Mouse (Mus musculus): Measurements from ENCODE around the gene Xrcc6.

Xrcc6 gene

DNA sequence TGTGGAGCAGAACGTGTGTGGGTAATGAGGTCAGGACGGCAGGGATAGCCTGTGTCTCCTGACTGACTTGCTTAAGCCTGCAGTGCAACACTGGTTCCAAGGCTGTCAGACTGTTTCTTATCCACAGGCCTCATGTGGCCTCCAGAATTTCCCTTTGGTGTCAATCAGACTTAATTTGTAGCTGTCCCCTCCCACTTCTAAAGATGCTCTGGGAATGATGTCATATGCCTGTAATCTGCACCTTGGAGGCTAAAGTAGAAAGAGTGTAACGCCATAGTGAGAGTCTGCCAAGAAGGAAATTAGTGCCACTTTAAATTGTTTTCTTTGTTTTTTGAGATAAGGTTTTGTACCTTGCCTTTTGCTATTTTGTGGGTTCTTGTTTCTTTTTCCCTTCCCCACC lies 31.7 kb downstream of the Xrcc6 start:
- peak; percentile 32 for DNase-seq (ENCODE audit: low read depth, low spot score)

DNA sequence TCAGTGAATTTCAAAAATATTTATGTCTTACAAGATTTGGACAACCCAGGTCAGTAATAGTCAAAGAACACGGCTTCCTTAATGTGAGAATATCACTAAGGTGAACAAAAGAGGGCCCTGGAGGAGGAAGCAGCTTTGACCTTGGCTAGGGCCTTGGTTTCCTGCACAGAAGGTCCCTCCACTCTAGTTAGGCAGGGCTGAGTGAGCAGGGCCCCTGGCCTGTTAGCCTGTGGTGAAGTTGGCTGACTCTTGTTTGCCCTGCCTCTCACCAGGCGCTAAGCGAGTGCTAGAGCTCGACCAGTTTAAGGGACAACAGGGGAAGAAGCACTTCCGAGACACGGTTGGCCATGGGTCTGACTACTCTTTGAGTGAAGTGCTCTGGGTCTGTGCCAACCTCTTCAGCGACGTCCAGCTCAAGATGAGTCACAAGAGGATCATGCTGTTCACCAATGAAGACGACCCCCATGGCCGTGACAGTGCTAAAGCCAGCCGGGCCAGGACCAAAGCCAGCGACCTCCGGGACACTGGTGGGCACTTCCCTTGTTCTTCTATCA lies 35.0 kb downstream of the Xrcc6 start:
- peak; percentile 25 for DNase-seq (ENCODE audit: low read depth, low spot score)

- DNase-seq (ENCODE audit: low read depth, low spot score), result no peak
Measured at GRCm38 (mm10) chr15:82023965-82024635, 36.5 kb downstream of the Xrcc6 start.

- no peak for DNase-seq (ENCODE audit: low read depth, low spot score)
Measured at GRCm38 (mm10) chr15:82027276-82027675, 39.6 kb downstream of the Xrcc6 start.

DNA sequence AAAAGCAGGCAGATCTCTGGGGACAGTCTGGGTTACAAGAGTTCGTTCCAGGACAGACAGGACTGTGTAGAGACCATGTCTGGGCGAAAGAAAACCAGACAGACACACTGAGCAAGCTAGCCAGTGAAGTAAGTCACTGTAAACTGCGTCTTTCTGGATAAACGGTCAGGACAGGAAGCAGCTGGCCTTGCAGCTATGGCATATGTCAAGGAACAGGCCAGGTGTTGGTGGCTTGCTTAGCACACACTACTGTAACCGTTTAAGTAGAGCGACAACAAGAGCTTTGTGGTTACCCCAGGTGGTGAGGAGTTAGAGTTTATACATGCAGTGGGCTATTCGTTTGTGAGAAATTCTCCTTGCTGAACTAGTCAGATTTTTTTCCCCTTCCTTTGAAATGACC lies 40.1 kb downstream of the Xrcc6 start:
- DNase-seq (ENCODE audit: low read depth, low spot score), result no peak

DNA sequence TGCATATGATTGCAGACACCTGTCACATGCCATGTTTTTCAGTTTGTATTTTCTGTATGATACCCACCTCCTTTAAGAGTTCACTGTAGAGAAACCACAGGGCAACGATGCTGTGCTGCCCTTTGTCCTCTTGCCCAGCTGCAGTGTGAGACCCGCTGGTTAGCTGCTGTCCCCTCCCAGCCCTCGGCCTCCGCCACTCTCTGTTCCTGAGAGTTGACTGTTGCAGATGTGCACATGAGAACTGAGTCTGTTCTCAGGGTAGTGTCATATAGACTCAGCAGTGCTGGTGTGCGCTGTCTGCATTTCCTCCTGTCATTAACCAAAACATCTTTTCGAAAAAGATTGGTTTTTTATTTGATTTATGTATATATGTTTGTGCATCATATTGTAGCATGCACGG lies 44.8 kb downstream of the Xrcc6 start:
- DNase-seq (ENCODE audit: low read depth, low spot score), result no peak

GRCm38 (mm10) chr15:82033762-82034161 lies 46.1 kb downstream of the Xrcc6 start, which contains the start of gene Desi1:
TSS of gene Desi1 (minus strand) at chr15:82033862.
- DNase-seq (ENCODE audit: low read depth, low spot score), result no peak

GRCm38 (mm10) chr15:82035904-82036689 lies 48.5 kb downstream of the Xrcc6 start:
- no peak for DNase-seq (ENCODE audit: low read depth, low spot score)

DNA sequence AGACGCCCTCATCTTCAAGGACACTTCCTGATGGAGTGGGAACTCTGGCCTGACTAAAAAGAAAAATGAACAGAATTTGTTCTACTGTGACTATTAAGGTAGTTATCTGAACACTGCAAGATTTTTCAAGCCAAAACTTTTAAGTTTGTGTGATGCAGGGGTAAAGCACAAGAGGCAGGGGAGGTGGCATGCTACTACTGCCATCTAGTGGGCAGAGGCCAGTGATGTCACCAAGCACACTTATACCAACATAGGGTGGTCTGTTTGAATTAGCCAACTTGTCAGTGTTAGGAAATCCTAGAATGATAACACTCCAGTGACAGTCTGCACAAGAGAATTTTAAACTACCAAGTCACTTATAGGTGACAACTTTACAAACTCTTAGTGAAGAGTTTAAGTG lies 53.0 kb downstream of the Xrcc6 start:
- peak; percentile 77 for DNase-seq (ENCODE audit: low read depth, low spot score)

GRCm38 (mm10) chr15:82044166-82044784 lies 56.6 kb downstream of the Xrcc6 start:
- DNase-seq (ENCODE audit: low read depth, low spot score), result peak; percentile 80

DNA sequence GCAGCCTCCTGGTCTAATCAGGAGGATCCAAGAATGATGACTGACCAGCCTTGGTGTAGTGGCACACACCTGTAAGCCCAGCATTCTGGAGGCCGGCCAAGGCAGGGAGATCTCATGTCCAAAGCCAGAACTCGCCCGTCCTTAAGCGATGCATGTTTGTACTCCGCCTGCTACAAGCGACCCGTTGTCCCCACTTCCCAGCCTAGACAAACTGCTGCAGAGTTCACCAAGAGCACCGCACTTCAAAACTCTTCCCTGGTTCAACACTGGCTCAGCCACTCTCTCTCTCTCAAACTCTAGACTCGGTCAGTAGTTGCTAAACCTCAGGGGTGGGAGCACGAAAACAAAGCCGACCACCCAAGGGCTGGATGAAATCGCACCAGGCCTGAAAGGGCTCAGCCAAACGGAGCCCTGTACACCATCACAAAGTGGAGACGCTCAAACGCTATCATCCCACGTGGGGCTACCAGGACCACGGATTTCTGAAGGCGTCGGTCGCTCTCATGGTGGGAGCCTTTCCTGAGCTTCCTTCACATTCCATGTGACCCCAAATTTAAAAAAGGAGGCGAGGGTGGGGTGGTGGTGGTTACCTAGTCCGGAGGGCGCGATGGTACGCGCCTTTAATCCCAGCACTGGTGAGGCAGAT lies 58.7 kb downstream of the Xrcc6 start:
- DNase-seq (ENCODE audit: low read depth, low spot score), result peak; percentile 28

GRCm38 (mm10) chr15:82047080-82047883 lies 59.6 kb downstream of the Xrcc6 start, which contains the start of gene Snu13:
TSS of gene Snu13 (minus strand) at chr15:82047598.
- DNase-seq (ENCODE audit: low read depth, low spot score), result peak; percentile 88

- peak; percentile 54 for DNase-seq (ENCODE audit: low read depth, low spot score)
Measured at GRCm38 (mm10) chr15:82052544-82052943, 64.9 kb downstream of the Xrcc6 start.

DNA sequence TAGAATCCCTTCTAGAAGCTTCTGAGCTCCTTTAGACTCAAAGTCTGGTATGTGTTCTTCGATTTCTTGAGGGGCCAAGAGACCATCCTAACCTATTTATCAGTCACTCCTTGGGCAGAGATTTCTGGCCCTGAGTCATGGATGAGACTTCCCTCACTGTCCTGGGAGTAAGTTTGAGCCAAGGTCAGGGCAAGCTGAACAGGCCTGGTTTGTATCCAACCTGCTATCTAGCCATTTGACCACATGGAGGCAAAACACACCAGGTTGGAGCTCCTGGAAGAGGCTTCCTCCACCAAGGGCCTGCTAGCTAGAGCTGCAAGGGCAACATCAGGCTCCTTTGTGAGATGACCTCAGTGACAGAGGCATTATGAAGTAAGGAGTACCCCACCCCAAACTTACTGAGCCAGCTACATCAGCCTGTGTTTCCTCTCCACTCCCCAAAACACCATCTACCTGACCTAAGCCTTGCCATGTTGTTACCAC lies 71.1 kb downstream of the Xrcc6 start, which contains the start of gene 4930407I10Rik:
TSS of gene 4930407I10Rik (plus strand) at position 433 of the 483 bp plus-strand sequence.
- no peak for DNase-seq (ENCODE audit: low read depth, low spot score)

DNA sequence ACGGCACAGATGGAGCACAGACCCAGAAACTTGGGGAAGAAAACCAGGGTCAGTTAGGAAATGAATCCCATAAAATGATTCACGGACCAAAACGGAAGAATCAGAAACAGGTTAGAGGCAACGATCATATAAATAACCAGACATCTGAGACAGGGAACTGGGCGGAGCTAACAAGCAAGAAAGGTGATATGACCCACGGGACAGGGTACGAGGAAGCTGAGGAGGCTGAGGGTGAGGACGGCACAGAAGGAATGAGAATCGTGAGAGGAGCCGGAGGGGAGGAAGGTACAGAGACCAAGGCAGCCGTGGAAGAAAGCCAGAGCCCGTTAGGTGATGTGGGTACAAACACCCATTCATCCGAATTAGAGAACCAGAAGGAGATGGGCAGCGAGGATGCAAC lies 76.3 kb downstream of the Xrcc6 start:
- DNase-seq (ENCODE audit: low read depth, low spot score), result no peak

- peak; percentile 88 for DNase-seq (ENCODE audit: low read depth, low spot score)
Measured at GRCm38 (mm10) chr15:82065511-82065910, 77.9 kb downstream of the Xrcc6 start.

DNA sequence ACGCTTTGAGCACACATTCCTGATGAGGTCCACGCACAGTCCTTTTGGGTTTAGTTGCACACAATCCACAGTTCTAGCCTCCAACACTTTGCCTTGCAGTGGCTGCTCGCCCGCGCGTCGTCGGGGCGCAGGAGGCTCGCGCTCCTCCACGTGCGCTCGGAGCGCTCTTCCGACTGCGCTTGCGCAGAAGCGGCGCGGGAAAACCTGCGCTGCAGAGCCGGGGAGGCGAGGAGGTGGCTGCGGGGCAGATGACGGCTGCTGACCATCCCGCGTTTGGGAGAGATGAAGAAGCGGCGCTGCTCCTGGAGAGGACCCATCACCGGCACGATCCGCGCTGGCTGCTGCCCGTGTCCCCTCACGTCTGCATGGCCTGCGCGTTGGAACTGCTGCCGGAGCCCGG lies 82.3 kb downstream of the Xrcc6 start, which contains the start of gene Mei1:
TSS of gene Mei1 (plus strand) at position 99 of the 400 bp plus-strand sequence.
- no peak for DNase-seq (ENCODE audit: low read depth, low spot score)

DNA sequence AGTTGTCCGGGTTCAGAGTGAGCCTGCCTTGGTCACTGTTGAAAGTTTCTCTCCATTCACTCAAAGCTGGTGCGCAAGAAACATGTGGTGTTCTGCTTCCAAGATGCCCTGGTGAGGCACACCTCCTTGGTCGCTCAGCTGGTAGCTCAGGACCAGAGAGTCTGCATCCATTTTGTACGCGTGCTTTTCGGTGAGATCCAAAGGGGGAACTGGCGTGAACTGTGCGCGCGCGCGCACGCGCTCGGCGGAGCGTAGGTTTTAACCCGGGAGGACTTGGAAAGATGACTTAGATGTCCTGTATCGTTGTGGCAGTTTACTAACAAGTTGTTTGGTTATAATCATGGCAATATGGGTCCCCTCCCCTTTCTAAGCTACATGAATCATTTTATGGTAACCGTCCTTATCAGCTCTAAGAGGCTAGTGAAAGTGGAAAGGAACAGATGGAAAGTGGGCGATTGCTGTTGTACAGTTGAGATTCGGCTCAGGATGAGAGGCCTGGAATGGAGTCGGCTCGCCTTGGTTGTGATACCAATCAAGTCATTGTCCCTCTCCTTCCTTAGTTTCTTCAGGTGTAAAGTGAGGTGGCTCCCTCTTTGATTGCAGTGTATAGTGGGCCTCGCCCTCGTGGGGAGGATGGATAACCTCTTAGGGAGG lies 84.3 kb downstream of the Xrcc6 start:
- no peak for DNase-seq (ENCODE audit: low read depth, low spot score)

DNA sequence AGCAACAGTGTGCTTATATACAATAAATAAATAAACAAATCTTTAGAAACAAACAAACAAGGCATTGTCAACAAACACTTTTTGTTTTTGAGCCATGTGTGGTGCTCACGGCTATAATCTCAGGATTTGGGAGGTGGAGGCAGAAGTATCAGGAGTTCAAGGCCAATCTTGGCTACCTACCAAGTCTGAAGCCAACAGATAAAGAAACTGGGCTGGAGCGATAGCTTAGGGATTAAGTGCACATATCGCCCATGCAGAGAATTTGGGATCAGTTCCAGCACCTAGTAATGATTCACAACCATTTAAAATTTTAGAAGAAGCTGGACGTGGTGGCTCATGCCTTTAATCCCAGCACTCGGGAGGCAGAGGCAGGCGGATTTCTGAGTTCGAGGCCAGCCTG lies 85.9 kb downstream of the Xrcc6 start:
- no peak for DNase-seq (ENCODE audit: low read depth, low spot score)

DNA sequence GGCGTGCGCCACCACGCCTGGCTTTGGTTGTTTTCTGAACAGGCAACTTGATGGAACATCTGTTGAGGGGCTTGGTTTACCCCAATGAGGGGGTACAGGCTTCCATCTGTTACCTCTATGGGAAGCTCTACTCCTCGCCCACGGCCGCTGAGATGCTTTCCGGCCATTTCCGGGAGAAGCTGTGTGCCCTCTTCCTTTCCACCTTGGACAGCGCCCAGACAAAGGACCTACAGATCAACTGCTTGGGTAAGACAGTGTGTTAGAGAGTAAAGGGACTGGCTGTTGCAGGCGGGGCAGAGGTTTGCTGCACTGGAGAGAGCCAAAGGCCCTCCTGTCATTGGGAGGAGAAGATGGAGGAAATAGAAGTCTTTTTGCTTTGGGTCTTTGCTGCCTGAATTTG lies 92.2 kb downstream of the Xrcc6 start:
- DNase-seq (ENCODE audit: low read depth, low spot score), result peak; percentile 42
